Mouse (Mus musculus): ENCODE measurements around the gene Odf4. TPM values are rescaled to one million over a fixed set of nuclear protein-coding genes. Genes with fewer than 3 reads are reported as not detected.

Odf4 gene
- polyA plus RNA-seq, 1 experiment from 2014 or later, result not detected

DNA sequence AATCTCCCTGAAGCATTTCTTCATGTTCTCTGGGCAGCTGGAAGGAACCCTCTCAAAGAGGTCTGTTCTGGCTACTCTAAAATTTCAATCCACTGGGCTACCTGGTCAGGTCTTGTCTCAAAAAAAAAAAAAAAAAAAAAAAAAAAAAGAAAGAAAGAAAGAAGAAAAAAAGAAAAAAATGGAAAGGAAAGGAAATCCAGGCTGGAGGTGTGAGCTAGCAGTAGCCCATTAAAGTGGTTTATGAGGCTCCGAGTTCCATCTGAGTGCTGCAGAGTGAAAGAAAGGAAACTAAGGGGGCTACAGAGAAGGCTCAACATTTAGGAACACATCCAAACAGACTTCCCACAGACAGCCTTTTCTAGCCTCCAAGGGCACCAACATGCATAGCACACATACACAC is 31.1 kb upstream of the Odf4 start:
- Histone ChIP-seq H3K36me3 (ENCODE audit: insufficient read depth) (no peaks in the 10 kb centered on the region), H3K27me3 (ENCODE audit: insufficient read depth, low read length) (peaks cover 27% of the 10 kb centered on the region), H3K4me2 (peak overlapping the region; percentile 52; the same call in 1 of the 2 replicates), H3K4me1 (ENCODE audit: insufficient read depth) (no peaks in the 10 kb centered on the region), H3K9ac (no peak overlapping the region; the same call in 1 of the 2 replicates), H3K4me3 (ENCODE audit: low read depth, low read length) (no peak overlapping the region), H3K27ac (ENCODE audit: low read depth) (no peak overlapping the region), H3K9me3 (ENCODE audit: low read depth, low read length) (no peaks in the 10 kb centered on the region)
- DNase-seq (no peak), ATAC-seq (ENCODE audit: insufficient read depth) (no peak)
- WGBS, result 93% methylated on average over 1 of the region's 1 CpGs
- TF ChIP-seq CTCF (IDR thresholded peaks at IDR 0.05; ENCODE audit: low read depth), result no peak

DNA sequence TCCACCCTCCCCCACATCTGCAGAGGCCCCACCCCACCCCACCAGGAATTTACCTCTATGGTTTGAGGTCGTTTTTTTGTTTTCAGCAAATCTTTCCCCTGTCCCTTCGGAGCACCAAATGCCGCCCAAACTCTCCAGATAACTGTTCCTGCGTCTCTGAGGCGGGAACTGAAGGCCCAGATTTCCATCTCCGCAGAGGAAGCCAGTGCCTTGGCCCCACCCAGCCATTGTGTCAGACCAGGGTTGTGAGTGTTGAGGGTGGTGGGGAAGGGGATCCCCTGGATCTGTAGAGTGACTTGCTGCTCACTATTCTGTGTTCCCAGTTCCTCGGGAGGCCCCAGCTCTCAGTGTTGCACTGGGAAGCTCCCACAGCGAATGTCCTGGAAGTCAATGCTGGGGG is 30.4 kb upstream of the Odf4 start, which contains the start of gene Arhgef15:
Gene Arhgef15 (minus strand): TSS at position 173 of the 400 bp plus-strand sequence.
- H3K36me3 ChIP-seq (ENCODE audit: insufficient read depth), result no peaks in the 10 kb centered on the region
- no peak for DNase-seq

DNA sequence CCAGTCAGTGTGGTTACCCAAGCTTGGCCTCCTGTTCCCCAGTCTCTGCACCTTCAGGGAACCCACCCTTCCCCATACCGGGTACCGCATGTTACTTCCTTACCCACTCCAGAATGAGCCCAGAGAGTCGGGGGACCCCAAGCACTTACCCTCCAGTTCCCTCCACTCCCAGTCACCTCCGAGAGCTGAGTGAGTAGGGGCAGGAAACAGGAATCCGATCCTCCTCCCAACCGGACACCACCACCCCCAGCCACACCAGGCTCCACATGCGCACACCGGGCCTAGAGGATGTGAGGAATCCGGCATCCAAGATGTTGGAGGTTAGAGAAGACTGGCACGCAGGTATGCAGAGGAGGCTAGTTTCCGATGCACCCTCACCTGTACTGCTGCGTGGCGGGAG is 29.8 kb upstream of the Odf4 start:
- Histone ChIP-seq H3K27ac (ENCODE audit: low read depth) (peak overlapping the region; percentile 58; the same call in 1 of the 2 replicates), H3K9ac (peak overlapping the region; percentile 17; the same call in 1 of the 2 replicates), H3K4me1 (ENCODE audit: insufficient read depth) (no peaks in the 10 kb centered on the region), H3K4me2 (peak overlapping the region; percentile 52), H3K4me3 (ENCODE audit: low read depth, low read length) (peak overlapping the region; percentile 28), H3K36me3 (ENCODE audit: insufficient read depth) (no peaks in the 10 kb centered on the region), H3K27me3 (ENCODE audit: insufficient read depth, low read length) (peaks cover 29% of the 10 kb centered on the region), H3K9me3 (ENCODE audit: low read depth, low read length) (no peaks in the 10 kb centered on the region)
- no peak for TF ChIP-seq CTCF (IDR thresholded peaks at IDR 0.05; ENCODE audit: low read depth)
- WGBS, result 26% methylated on average over 13 of the region's 13 CpGs
- DNase-seq, result peak; percentile 32
- ATAC-seq (ENCODE audit: insufficient read depth), result peak; percentile 62; the same call in 1 of the 2 replicates

More for the DNA sequence above, 30.4 kb upstream of the Odf4 start, which contains the start of gene Arhgef15:
- Histone ChIP-seq H3K4me1 (ENCODE audit: insufficient read depth) (no peaks in the 10 kb centered on the region), H3K27ac (ENCODE audit: low read depth) (peak within 1 kb of the TSS; percentile 58; the same call in 1 of the 2 replicates), H3K4me3 (ENCODE audit: low read depth, low read length) (peak within 1 kb of the TSS; percentile 28), H3K27me3 (ENCODE audit: insufficient read depth, low read length) (peaks cover 29% of the 10 kb centered on the region), H3K4me2 (peak within 1 kb of the TSS; percentile 52), H3K9me3 (ENCODE audit: low read depth, low read length) (no peaks in the 10 kb centered on the region), H3K9ac (peak within 1 kb of the TSS; percentile 17; the same call in 1 of the 2 replicates)
- ATAC-seq (ENCODE audit: insufficient read depth), result no peak
- TF ChIP-seq CTCF (IDR thresholded peaks at IDR 0.05; ENCODE audit: low read depth), result no peak
- 42% methylated on average over 8 of the region's 8 CpGs for whole genome bisulfite sequencing

DNA sequence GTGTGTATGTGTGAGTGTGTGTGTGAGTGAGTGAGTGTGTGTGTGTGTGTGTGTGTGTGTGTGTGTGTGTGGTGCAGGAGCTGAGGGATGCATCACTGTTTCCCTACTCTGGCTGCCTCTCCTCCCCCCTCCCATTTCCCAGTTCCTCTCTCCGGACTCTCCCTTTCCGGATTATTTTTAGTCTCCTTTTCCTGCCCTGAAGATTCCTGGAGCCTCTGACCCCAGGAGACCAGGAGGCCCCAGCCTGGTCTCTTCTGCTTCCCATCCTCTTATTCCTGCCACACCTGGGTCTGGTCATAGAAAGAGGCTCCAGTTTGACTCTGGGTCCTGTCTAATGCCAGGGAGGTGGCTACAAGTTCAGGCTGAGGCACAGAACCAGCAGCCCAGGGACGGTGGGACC is 29.2 kb upstream of the Odf4 start:
- Histone ChIP-seq H3K27me3 (ENCODE audit: insufficient read depth, low read length) (peaks cover 29% of the 10 kb centered on the region), H3K4me3 (ENCODE audit: low read depth, low read length) (peak overlapping the region; percentile 39), H3K36me3 (ENCODE audit: insufficient read depth) (no peaks in the 10 kb centered on the region), H3K4me2 (peak overlapping the region; percentile 70), H3K9me3 (ENCODE audit: low read depth, low read length) (no peaks in the 10 kb centered on the region), H3K4me1 (ENCODE audit: insufficient read depth) (no peaks in the 10 kb centered on the region), H3K27ac (ENCODE audit: low read depth) (peak overlapping the region; percentile 58; the same call in 1 of the 2 replicates), H3K9ac (no peak overlapping the region)
- ATAC-seq (ENCODE audit: insufficient read depth), result no peak
- 25% methylated on average over 3 of the region's 3 CpGs for WGBS
- peak; percentile 39 for DNase-seq
- no peak for TF ChIP-seq CTCF (IDR thresholded peaks at IDR 0.05; ENCODE audit: low read depth)

DNA sequence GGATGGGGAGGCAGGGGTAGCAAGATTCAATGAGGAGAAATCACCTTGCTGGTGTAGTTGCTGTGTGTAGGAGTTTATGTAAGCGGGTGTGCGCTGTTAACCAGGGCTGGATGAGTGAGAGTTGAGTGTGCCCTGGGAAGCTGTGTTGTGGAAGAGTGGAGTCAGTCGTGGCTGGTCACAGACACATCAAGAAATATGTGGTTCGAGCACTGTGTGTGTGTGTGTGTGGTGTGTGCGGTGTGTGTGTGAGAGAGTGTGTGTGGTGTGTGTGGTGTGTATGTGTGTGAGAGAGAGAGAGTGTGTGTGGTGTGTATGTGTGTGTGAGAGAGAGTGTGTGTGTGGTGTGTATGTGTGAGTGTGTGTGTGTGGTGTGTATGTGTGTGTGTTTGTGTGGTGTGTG is 28.6 kb upstream of the Odf4 start:
- no peak overlapping the region for H3K27ac ChIP-seq (ENCODE audit: low read depth)
- peak overlapping the region; percentile 70 for H3K4me2 ChIP-seq
- WGBS, result 62% methylated on average over 5 of the region's 5 CpGs
- H3K9ac ChIP-seq, result no peak overlapping the region
- peaks cover 29% of the 10 kb centered on the region for H3K27me3 ChIP-seq (ENCODE audit: insufficient read depth, low read length)
- no peaks in the 10 kb centered on the region for H3K9me3 ChIP-seq (ENCODE audit: low read depth, low read length)
- DNase-seq, result no peak
- no peaks in the 10 kb centered on the region for H3K4me1 ChIP-seq (ENCODE audit: insufficient read depth)
- no peak for ATAC-seq (ENCODE audit: insufficient read depth)
- no peak for TF ChIP-seq CTCF (IDR thresholded peaks at IDR 0.05; ENCODE audit: low read depth)
- peak overlapping the region; percentile 39; the same call in 1 of the 2 replicates for H3K4me3 ChIP-seq (ENCODE audit: low read depth, low read length)
- no peaks in the 10 kb centered on the region for H3K36me3 ChIP-seq (ENCODE audit: insufficient read depth)

DNA sequence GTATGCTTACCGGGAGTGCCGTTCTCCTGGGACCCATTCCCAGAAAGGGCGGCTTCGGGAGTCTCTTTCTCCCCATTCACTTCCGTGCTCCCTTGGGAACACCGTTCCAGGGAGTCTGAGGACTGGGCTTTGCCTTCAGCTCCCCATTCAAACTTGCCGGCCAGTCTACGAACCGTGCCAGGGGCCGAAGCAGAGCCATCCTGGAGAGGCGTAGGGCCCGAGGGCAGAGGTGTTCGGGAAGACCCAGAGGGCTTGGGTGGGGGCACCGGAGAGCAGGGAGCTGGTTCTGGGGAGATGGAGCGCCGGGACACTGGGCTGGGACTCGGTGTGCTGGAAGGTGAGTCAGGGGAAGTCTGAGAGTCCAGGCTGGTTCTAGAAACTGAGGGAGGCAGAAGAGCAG is 27.5 kb upstream of the Odf4 start:
- WGBS, result under 1% methylated on average over 17 of the region's 17 CpGs
- Histone ChIP-seq H3K9ac (peak overlapping the region; percentile 18), H3K27me3 (ENCODE audit: insufficient read depth, low read length) (peaks cover 29% of the 10 kb centered on the region), H3K4me2 (peak overlapping the region; percentile 70), H3K27ac (ENCODE audit: low read depth) (no peak overlapping the region), H3K4me1 (ENCODE audit: insufficient read depth) (no peaks in the 10 kb centered on the region), H3K4me3 (ENCODE audit: low read depth, low read length) (peak overlapping the region; percentile 39), H3K36me3 (ENCODE audit: insufficient read depth) (no peaks in the 10 kb centered on the region), H3K9me3 (ENCODE audit: low read depth, low read length) (no peaks in the 10 kb centered on the region)
- no peak for TF ChIP-seq CTCF (IDR thresholded peaks at IDR 0.05; ENCODE audit: low read depth)
- peak; percentile 21 for DNase-seq
- no peak for ATAC-seq (ENCODE audit: insufficient read depth)

DNA sequence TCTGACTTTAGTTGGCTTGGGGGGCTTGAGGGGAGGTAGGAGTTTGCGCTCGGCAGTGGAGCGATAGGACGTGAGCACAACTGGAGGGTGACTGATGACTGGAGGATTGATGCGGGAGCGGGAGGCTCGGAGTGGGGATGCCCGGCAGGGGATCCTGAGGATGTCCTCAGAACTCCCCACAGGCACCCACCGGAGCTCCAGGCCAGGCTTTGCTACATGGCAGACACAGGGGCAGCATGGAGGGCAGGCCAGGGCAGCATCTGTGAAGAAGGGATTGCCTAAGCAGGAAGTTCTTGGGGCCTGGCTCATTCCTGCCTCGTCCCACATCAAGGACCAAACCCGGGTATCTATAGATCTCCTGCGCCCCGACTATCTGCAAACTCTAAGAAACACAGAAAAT is 27.0 kb upstream of the Odf4 start:
- no peaks in the 10 kb centered on the region for H3K9me3 ChIP-seq (ENCODE audit: low read depth, low read length)
- peaks cover 29% of the 10 kb centered on the region for H3K27me3 ChIP-seq (ENCODE audit: insufficient read depth, low read length)
- peak overlapping the region; percentile 70 for H3K4me2 ChIP-seq
- peak overlapping the region; percentile 18 for H3K9ac ChIP-seq
- peak overlapping the region; percentile 39 for H3K4me3 ChIP-seq (ENCODE audit: low read depth, low read length)
- 9% methylated on average over 13 of the region's 13 CpGs for WGBS
- no peaks in the 10 kb centered on the region for H3K36me3 ChIP-seq (ENCODE audit: insufficient read depth)
- H3K27ac ChIP-seq (ENCODE audit: low read depth), result no peak overlapping the region
- no peak for TF ChIP-seq CTCF (IDR thresholded peaks at IDR 0.05; ENCODE audit: low read depth)
- ATAC-seq (ENCODE audit: insufficient read depth), result no peak
- no peaks in the 10 kb centered on the region for H3K4me1 ChIP-seq (ENCODE audit: insufficient read depth)
- no peak for DNase-seq
